Mouse (Mus musculus) liver, embryonic 14.5 days (tissue): ENCODE measurements around the gene Mapkapk3.

Experiments used
- CTCF ChIP-seq: IDR thresholded peaks from 2 replicates; pipeline ENCODE4 v1.5.1; 2016; ENCODE audit warnings: antibody characterized with exemption, low read depth, control low read depth
- EP300 ChIP-seq: IDR thresholded peaks from 2 replicates; pipeline ENCODE4 v1.6.1; 2016; ENCODE audit warnings: antibody characterized with exemption, low read depth

DNA sequence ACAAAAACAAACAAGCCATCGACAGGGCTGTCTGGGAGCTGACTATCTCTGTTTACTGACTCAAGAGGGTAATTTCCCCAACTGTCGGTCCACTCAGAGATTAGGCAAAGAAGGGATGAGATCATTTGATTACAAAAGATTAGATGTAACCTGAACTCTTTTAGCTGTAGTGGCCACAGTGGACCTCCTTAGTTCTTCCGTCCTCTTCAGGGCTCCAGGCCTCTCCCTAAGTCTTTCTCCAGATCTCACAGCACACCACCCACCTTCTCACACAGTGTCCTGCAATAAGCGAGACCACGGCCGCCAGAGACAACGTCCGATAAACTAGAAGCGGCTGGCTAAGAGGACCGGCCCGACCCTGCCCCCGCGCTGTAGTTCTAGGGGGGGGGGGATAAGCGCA, 6.4 kb upstream of the Mapkapk3 start:
- no peak for TF ChIP-seq CTCF
- no peak for TF ChIP-seq EP300
